Mouse (Mus musculus) liver, embryonic 14.5 days (tissue): ENCODE measurements around the gene Arel1. TPM values are rescaled to one million over a fixed set of nuclear protein-coding genes. Genes with fewer than 3 reads are reported as not detected.

Source experiments
- ATAC-seq: fragments of 200-750 bp; cut with Nextera tagmentation; 2 replicates; pipeline ENCODE4 v1.8.0; 2017; ENCODE audit warnings: moderate number of reproducible peaks, mild to moderate bottlenecking, moderate library complexity; ENCODE audit not compliant: insufficient read depth
- DNase-seq, 3 experiments: peaks; one replicate each; pipeline ENCODE4 v3.0.0-alpha.2; 2012 to 2013; ENCODE audit warnings: low read depth in 3 of 3, low spot score in 3 of 3
- H3K27ac ChIP-seq: fragments of 300-500 bp; sonication (generic); 2 replicates; pipeline ENCODE4 v1.5.1; 2014; ENCODE audit warnings: moderate library complexity, mild to moderate bottlenecking, control low read depth, inconsistent platforms
- H3K27me3 ChIP-seq: fragments of 300-500 bp; sonication (generic); 2 replicates; pipeline ENCODE4 v1.6.1; 2014; ENCODE audit warnings: mild to moderate bottlenecking, low read length, moderate library complexity; ENCODE audit not compliant: control insufficient read depth, insufficient read depth
- H3K36me3 ChIP-seq: fragments of 300-500 bp; sonication (generic); replicated peaks from 2 replicates; pipeline ENCODE4 v1.6.1; 2014; ENCODE audit warnings: low read depth; ENCODE audit not compliant: control insufficient read depth, insufficient read depth
- H3K4me1 ChIP-seq, 2 experiments: fragments of 200-500 bp in 1 of 2; fragments of 300-500 bp in 1 of 2; sonication (generic) in 1 of 2; replicated peaks; 2 replicates each; pipeline ENCODE4 v1.6.1; 2012 to 2014; ENCODE audit warnings: antibody characterized with exemption in 1 of 2, inconsistent platforms in 1 of 2, low read length in 1 of 2; ENCODE audit not compliant: control insufficient read depth in 2 of 2, insufficient read depth in 2 of 2
- H3K4me2 ChIP-seq: fragments of 300-500 bp; sonication (generic); 2 replicates; pipeline ENCODE4 v1.6.1; 2014; ENCODE audit warnings: low read depth, mild to moderate bottlenecking, control low read depth, moderate library complexity
- H3K4me3 ChIP-seq, 2 experiments: fragments of 200-500 bp in 1 of 2; fragments of 300-500 bp in 1 of 2; sonication (generic) in 1 of 2; 2 replicates each; pipeline ENCODE4 v1.5.1; 2012 to 2014; ENCODE audit warnings: low read depth in 2 of 2, low read length in 2 of 2, mild to moderate bottlenecking in 2 of 2, control low read depth in 1 of 2, inconsistent platforms in 1 of 2, moderate library complexity in 1 of 2; ENCODE audit not compliant: insufficient read depth in 1 of 2
- H3K9ac ChIP-seq: fragments of 300-500 bp; sonication (generic); replicated peaks from 2 replicates; pipeline ENCODE4 v1.6.1; 2014; ENCODE audit warnings: mild to moderate bottlenecking, control low read depth, moderate library complexity
- H3K9me3 ChIP-seq: fragments of 300-500 bp; sonication (generic); 2 replicates; pipeline ENCODE4 v1.6.1; 2016; ENCODE audit warnings: low read length, mixed read lengths; ENCODE audit not compliant: control insufficient read depth
- CTCF ChIP-seq: IDR thresholded peaks from 2 replicates; pipeline ENCODE4 v1.5.1; 2016; ENCODE audit warnings: antibody characterized with exemption, low read depth, control low read depth
- EP300 ChIP-seq: IDR thresholded peaks from 2 replicates; pipeline ENCODE4 v1.6.1; 2016; ENCODE audit warnings: antibody characterized with exemption, low read depth
- WGBS: fragments of 180-500 bp; shearing (Covaris S2); extraction: QIAGEN DNeasy Blood & Tissue Kit; methylation state at CpG from one replicate; pipeline ENCODE4 v1.1.7; 2014; ENCODE audit not compliant: insufficient replicate concordance; 5-methylcytosine and 5-hydroxymethylcytosine counted together
- polyA plus RNA-seq, 2 experiments: library from polyadenylated mRNA; depleted of rRNA in 1 of 2; stranded (reverse) in 1 of 2; unstranded in 1 of 2; fragments of >200 nt; fragmentation: Nextera tagmentation in 1 of 2; extraction: Ambion mirVana in 1 of 2; gene quantifications; 2 replicates each; pipeline versions ENCODE4 v1.2.1 to v1.2.3; 2012 to 2014

The Arel1 gene
- polyA plus RNA-seq, 2 experiments = 14.8 to 16.1 TPM

DNA sequence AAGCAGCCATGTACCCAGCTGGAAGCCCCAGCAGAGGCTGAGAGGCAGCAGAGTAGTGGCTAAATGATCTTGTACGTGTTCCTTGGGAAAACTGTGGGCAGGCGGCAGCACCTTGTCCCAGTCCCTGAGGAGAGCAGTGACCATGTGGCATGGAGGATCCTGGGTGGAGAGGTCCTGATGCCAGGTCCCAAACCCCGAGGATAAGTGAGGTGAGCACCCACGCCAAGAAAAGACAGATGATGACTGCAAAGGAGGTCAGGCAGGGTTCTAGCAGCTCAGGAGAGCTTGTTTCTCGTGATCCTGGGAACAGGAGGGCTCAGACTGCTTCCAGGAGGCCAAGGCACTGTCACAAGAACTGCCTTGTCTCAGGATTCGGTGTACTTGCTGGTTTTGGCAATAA lies 51.9 kb downstream of the Arel1 start:
- Histone ChIP-seq H3K9me3 (no peaks in the 10 kb centered on the region), H3K4me1 (no peaks in the 10 kb centered on the region), H3K27me3 (no peaks in the 10 kb centered on the region), H3K4me3 (no peak overlapping the region), H3K4me2 (no peak overlapping the region), H3K27ac (no peak overlapping the region), H3K9ac (no peak overlapping the region), H3K36me3 (peaks cover 46% of the 10 kb centered on the region)
- no peak for TF ChIP-seq EP300
- TF ChIP-seq CTCF = no peak
- 82% methylated on average over 6 of the region's 6 CpGs for WGBS
- no peak for DNase-seq
- ATAC-seq = no peak

DNA sequence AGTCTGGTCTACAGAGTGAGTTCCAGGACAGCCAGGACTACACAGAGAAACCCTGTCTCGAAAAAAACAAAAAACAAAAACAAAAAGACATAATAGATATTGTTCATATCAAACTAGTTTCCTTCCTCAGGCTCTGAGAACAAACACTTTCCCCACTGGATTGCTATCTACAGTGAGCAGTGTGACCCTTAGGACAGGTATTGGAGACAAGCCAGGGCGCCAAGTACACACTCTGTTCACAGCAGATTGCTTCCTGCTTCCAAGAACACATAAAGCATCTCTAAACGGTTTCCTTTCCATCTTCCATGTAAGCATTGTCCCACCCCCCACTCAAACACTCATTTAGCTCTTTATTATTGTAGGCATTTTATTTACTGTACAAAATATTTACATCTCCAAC lies 52.9 kb downstream of the Arel1 start:
- no peak for DNase-seq
- WGBS = 58% methylated on average over 3 of the region's 3 CpGs
- Histone ChIP-seq H3K4me1 (no peaks in the 10 kb centered on the region), H3K4me3 (no peak overlapping the region), H3K27ac (no peak overlapping the region), H3K9ac (no peak overlapping the region), H3K27me3 (no peaks in the 10 kb centered on the region), H3K4me2 (no peak overlapping the region), H3K9me3 (no peaks in the 10 kb centered on the region), H3K36me3 (peaks cover 41% of the 10 kb centered on the region)
- TF ChIP-seq CTCF (no peak), EP300 (no peak)
- ATAC-seq = no peak

DNA sequence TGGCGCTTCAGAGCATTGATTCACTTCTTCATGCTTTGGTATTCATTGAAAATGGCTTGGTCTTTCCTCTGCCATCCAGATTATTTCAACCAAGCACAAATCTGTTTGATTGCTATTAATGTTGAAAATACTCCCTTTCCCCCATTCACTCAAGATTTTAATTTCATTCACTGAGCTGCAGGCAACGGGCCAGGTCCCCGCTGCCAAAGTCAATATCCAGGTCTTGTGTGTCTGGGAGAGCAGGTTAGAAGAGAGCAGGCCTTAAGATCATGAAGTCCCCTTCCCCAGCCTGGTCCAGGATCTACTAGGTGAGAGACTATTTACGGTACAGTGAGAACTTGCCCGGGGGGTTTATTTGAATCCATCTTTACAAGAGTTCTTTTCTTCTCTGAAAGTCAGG lies 55.7 kb downstream of the Arel1 start:
- Histone ChIP-seq H3K36me3 (peaks cover 18% of the 10 kb centered on the region), H3K9me3 (no peaks in the 10 kb centered on the region), H3K27me3 (no peaks in the 10 kb centered on the region), H3K27ac (no peak overlapping the region), H3K4me3 (no peak overlapping the region), H3K4me1 (no peaks in the 10 kb centered on the region), H3K9ac (no peak overlapping the region), H3K4me2 (no peak overlapping the region)
- TF ChIP-seq CTCF (no peak), EP300 (no peak)
- 79% methylated on average over 5 of the region's 5 CpGs for WGBS
- ATAC-seq = no peak
- DNase-seq = no peak

DNA sequence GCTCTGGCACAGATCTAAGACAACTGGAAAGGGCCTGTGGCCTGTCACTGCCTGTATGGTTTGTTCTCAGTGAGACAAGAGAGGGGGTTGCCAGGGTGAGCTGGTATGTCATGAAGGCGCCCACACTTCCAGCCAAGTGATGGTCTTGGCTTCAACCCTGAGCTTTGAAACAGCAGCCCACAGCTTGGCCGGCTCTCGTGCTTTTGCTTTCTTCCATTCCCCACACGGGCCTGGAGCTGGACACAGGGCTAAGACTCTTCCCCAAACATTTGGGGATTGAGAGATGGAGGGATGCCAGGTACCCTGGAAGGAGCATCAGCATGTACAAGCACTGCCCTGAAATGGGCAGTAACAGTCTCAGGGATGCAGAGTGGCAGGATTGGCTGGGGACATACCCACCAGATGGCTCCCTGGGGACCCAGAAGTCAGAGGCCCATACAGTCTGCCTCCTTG lies 58.0 kb downstream of the Arel1 start:
- no peak overlapping the region for H3K4me2 ChIP-seq
- H3K9ac ChIP-seq = no peak overlapping the region
- WGBS = 74% methylated on average over 4 of the region's 4 CpGs
- H3K4me1 ChIP-seq = no peaks in the 10 kb centered on the region
- no peaks in the 10 kb centered on the region for H3K9me3 ChIP-seq
- ATAC-seq (no peak), DNase-seq (no peak)
- no peak overlapping the region for H3K4me3 ChIP-seq
- H3K27ac ChIP-seq = no peak overlapping the region
- TF ChIP-seq EP300 = no peak
- no peak for TF ChIP-seq CTCF
- H3K27me3 ChIP-seq = no peaks in the 10 kb centered on the region
- peaks cover 2% of the 10 kb centered on the region; the same call in 1 of the 2 replicates for H3K36me3 ChIP-seq

DNA sequence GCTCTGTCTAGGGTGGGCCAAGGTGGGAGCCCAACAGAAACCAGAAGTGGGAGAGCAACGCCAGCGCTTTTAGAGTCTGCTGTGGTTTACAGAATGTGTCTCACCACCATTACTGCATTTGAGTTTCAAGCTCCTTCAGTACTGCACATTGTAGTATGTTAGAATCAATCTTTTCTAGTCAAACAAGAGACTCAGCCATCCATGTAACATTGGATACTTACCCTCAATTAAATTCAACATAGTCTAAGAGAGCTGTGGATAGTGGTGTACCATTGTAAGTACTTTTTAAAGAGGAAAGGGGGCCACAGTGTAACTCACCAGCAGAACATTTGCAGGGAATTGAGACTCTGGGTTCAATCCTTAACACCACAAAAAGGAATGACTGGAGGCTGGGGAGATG lies 59.1 kb downstream of the Arel1 start:
- Histone ChIP-seq H3K27ac (no peak overlapping the region), H3K9me3 (no peaks in the 10 kb centered on the region), H3K4me2 (no peak overlapping the region), H3K27me3 (no peaks in the 10 kb centered on the region), H3K9ac (no peak overlapping the region), H3K4me1 (no peaks in the 10 kb centered on the region), H3K36me3 (no peaks in the 10 kb centered on the region), H3K4me3 (no peak overlapping the region)
- DNase-seq (no peak), ATAC-seq (no peak)
- WGBS = 69% methylated on average over 2 of the region's 2 CpGs
- TF ChIP-seq EP300 = no peak
- no peak for TF ChIP-seq CTCF
